Mouse (Mus musculus): Measurements from ENCODE around the gene Map6. TPM values are rescaled to one million over a fixed set of nuclear protein-coding genes. Genes with fewer than 3 reads are reported as not detected.
"Not testable (repeated sequence)": the region's sequence is repeated elsewhere in the genome, so short reads cannot be mapped to it uniquely, and the experiment has no call there.

Map6 gene
- total and polyA plus RNA-seq, 2 experiments from 2014 or later: 98.0 to 234 TPM

GRCm38 (mm10) chr7:99358371-99358770 lies 91.1 kb downstream of the Map6 start:
- Histone ChIP-seq H3K4me2 (ENCODE audit: low read depth) (no peak overlapping the region), H3K27ac (ENCODE audit: low read depth, low read length) (no peak overlapping the region), H3K36me3 (ENCODE audit: insufficient read depth) (no peaks in the 10 kb centered on the region), H3K9me3 (ENCODE audit: low read length) (no peaks in the 10 kb centered on the region), H3K9ac (no peak overlapping the region), H3K4me3 (ENCODE audit: low read depth, low read length) (no peak overlapping the region), H3K27me3 (ENCODE audit: insufficient read depth, low read length) (no peaks in the 10 kb centered on the region), H3K4me1 (ENCODE audit: insufficient read depth) (peaks cover 16% of the 10 kb centered on the region)
- WGBS: 89% methylated on average over 8 of the region's 8 CpGs
- no peak for DNase-seq
- ATAC-seq: no peak
- TF ChIP-seq CTCF (IDR thresholded peaks at IDR 0.05; ENCODE audit: low read depth): no peak

DNA sequence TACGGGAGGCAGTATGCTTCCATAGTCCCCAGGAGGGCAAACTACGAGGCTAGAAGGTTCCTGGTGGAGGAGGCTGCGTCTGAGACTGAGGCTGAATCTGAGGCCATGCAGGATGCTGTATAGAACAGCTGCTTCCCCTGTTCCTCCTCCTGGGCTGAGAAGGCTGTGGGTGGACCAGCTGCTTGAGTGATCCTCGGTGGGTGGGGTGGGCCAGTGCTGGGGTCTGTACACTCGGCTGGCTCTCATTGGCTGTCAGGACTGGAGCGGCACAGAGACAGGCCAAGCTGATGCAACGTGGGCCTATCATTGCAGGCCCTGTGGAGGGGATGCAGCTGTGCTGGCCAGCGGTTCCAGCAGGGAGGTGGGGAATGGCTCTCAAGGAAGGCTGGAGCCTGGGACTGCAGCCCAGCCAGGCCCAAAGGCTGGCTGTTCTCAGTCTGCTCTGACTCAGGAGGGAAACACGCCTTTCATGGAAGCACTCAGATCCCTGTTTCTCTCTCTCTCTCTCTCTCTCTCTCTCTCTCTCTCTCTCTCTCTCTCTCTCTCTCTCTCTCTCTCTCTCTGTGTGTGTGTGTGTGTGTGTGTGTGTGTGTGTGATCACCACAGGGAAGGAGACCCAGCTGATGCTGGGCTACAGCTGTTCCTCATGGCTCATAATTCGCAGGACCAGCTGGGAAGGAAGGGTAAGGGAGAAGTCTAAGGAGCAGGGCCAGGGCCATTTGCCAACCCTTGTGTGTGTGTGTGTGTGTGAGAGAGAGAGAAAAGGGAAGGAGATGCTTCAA lies 93.0 kb downstream of the Map6 start:
- Histone ChIP-seq H3K27me3 (ENCODE audit: insufficient read depth, low read length) (no peaks in the 10 kb centered on the region), H3K9ac (no peak overlapping the region), H3K27ac (ENCODE audit: low read depth, low read length) (peak overlapping the region; percentile 60), H3K9me3 (ENCODE audit: low read length) (no peaks in the 10 kb centered on the region), H3K4me1 (ENCODE audit: insufficient read depth) (peaks cover 14% of the 10 kb centered on the region), H3K36me3 (ENCODE audit: insufficient read depth) (no peaks in the 10 kb centered on the region), H3K4me3 (ENCODE audit: low read depth, low read length) (no peak overlapping the region), H3K4me2 (ENCODE audit: low read depth) (no peak overlapping the region)
- TF ChIP-seq CTCF (IDR thresholded peaks at IDR 0.05; ENCODE audit: low read depth): no peak
- peak; percentile 80 for DNase-seq
- peak; percentile 97 for ATAC-seq
- 13% methylated on average over 10 of the region's 10 CpGs for WGBS

- Histone ChIP-seq H3K36me3 (ENCODE audit: insufficient read depth) (no peaks in the 10 kb centered on the region), H3K27ac (ENCODE audit: low read depth, low read length) (peak overlapping the region; percentile 60), H3K9me3 (ENCODE audit: low read length) (no peaks in the 10 kb centered on the region), H3K4me3 (ENCODE audit: low read depth, low read length) (no peak overlapping the region), H3K9ac (no peak overlapping the region), H3K4me2 (ENCODE audit: low read depth) (no peak overlapping the region), H3K27me3 (ENCODE audit: insufficient read depth, low read length) (no peaks in the 10 kb centered on the region), H3K4me1 (ENCODE audit: insufficient read depth) (peaks cover 8% of the 10 kb centered on the region)
- ATAC-seq (no peak), DNase-seq (no peak)
- no peak for TF ChIP-seq CTCF (IDR thresholded peaks at IDR 0.05; ENCODE audit: low read depth)
- 26% methylated on average over 8 of the region's 8 CpGs for WGBS
These were observed 93.7 kb downstream of the Map6 start for GRCm38 (mm10) chr7:99360803-99361414.

GRCm38 (mm10) chr7:99362137-99362536 lies 94.9 kb downstream of the Map6 start:
- Histone ChIP-seq H3K9ac (no peak overlapping the region), H3K27ac (ENCODE audit: low read depth, low read length) (no peak overlapping the region), H3K4me2 (ENCODE audit: low read depth) (no peak overlapping the region), H3K27me3 (ENCODE audit: insufficient read depth, low read length) (no peaks in the 10 kb centered on the region), H3K4me3 (ENCODE audit: low read depth, low read length) (no peak overlapping the region), H3K4me1 (ENCODE audit: insufficient read depth) (no peaks in the 10 kb centered on the region), H3K9me3 (ENCODE audit: low read length) (no peaks in the 10 kb centered on the region), H3K36me3 (ENCODE audit: insufficient read depth) (no peaks in the 10 kb centered on the region)
- DNase-seq: no peak
- TF ChIP-seq CTCF (IDR thresholded peaks at IDR 0.05; ENCODE audit: low read depth): no peak
- 93% methylated on average over 2 of the region's 2 CpGs for WGBS
- ATAC-seq: no peak

DNA sequence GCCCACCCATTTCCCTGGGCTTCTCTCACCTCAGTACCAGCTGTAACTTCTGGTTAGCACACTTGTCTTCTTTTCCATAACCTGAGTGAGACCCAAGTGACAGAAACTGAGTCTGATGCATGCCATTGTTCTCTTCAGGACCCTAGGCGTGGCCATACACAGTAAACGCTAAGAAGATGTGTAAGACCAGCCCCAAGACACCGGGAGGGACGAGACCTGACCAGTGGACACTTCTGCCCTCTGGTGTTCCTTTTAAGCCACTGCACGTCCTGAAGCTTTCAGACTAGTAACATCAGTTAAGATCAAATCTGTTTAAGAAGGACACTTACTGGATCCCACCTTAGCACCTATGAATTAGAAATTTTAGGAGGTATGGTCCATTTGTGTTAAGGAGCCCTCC lies 97.8 kb downstream of the Map6 start:
- Histone ChIP-seq H3K27me3 (ENCODE audit: insufficient read depth, low read length) (no peaks in the 10 kb centered on the region), H3K27ac (ENCODE audit: low read depth, low read length) (no peak overlapping the region), H3K9ac (no peak overlapping the region), H3K4me1 (ENCODE audit: insufficient read depth) (no peaks in the 10 kb centered on the region), H3K36me3 (ENCODE audit: insufficient read depth) (no peaks in the 10 kb centered on the region), H3K9me3 (ENCODE audit: low read length) (no peaks in the 10 kb centered on the region), H3K4me2 (ENCODE audit: low read depth) (peak overlapping the region; percentile 21; the same call in 1 of the 2 replicates), H3K4me3 (ENCODE audit: low read depth, low read length) (no peak overlapping the region)
- WGBS: 2% methylated on average over 5 of the region's 5 CpGs
- DNase-seq: peak; percentile 86
- peak; percentile 91 for TF ChIP-seq CTCF (IDR thresholded peaks at IDR 0.05; ENCODE audit: low read depth)
- peak; percentile 36 for ATAC-seq

DNA sequence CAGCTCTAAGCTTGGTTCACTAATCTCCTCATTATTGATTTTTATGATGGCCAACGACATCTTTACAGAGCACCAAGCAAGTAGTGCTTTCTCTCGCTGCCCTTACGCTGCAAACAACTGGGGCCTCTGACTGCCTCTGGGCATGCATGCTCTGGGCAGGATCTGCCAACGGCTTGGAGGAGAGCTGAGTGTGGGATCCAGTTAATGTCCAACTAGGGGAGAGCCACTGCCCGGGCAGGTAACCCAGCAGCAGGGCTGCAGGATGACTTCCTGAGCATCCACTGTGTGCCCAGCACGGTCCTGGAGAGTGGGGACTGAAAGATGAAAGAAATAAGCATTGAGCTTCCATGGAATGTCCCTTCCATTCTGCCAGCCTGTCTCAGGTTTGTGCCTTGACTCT lies 99.5 kb downstream of the Map6 start:
- Histone ChIP-seq H3K4me1 (ENCODE audit: insufficient read depth) (no peaks in the 10 kb centered on the region), H3K9me3 (ENCODE audit: low read length) (no peaks in the 10 kb centered on the region), H3K4me2 (ENCODE audit: low read depth) (no peak overlapping the region), H3K9ac (no peak overlapping the region), H3K27ac (ENCODE audit: low read depth, low read length) (no peak overlapping the region), H3K27me3 (ENCODE audit: insufficient read depth, low read length) (no peaks in the 10 kb centered on the region), H3K36me3 (ENCODE audit: insufficient read depth) (no peaks in the 10 kb centered on the region), H3K4me3 (ENCODE audit: low read depth, low read length) (no peak overlapping the region)
- DNase-seq: no peak
- no peak for TF ChIP-seq CTCF (IDR thresholded peaks at IDR 0.05; ENCODE audit: low read depth)
- WGBS: 77% methylated on average over 6 of the region's 6 CpGs
- ATAC-seq: no peak

GRCm38 (mm10) chr7:99374325-99374724 lies 107.1 kb downstream of the Map6 start:
- H3K27ac ChIP-seq (ENCODE audit: low read depth, low read length); H3K36me3 ChIP-seq (ENCODE audit: insufficient read depth); H3K4me2 ChIP-seq (ENCODE audit: low read depth); H3K4me1 ChIP-seq (ENCODE audit: insufficient read depth); H3K27me3 ChIP-seq (ENCODE audit: insufficient read depth, low read length); H3K9ac ChIP-seq; H3K9me3 ChIP-seq (ENCODE audit: low read length); H3K4me3 ChIP-seq (ENCODE audit: low read depth, low read length): not testable (repeated sequence)
- TF ChIP-seq CTCF (IDR thresholded peaks at IDR 0.05; ENCODE audit: low read depth): peak; percentile 62
- WGBS: 35% methylated on average over 3 of the region's 3 CpGs
- ATAC-seq (peak; percentile 79), DNase-seq (peak; percentile 50)

All from forebrain, postnatal 0 days (tissue).